Mouse (Mus musculus): Measurements from ENCODE around the gene Mllt10. TPM values are rescaled to one million over a fixed set of nuclear protein-coding genes. Genes with fewer than 3 reads are reported as not detected.

Gene Mllt10
- polyA plus RNA-seq, 2 experiments = 14.4 to 16.4 TPM

DNA sequence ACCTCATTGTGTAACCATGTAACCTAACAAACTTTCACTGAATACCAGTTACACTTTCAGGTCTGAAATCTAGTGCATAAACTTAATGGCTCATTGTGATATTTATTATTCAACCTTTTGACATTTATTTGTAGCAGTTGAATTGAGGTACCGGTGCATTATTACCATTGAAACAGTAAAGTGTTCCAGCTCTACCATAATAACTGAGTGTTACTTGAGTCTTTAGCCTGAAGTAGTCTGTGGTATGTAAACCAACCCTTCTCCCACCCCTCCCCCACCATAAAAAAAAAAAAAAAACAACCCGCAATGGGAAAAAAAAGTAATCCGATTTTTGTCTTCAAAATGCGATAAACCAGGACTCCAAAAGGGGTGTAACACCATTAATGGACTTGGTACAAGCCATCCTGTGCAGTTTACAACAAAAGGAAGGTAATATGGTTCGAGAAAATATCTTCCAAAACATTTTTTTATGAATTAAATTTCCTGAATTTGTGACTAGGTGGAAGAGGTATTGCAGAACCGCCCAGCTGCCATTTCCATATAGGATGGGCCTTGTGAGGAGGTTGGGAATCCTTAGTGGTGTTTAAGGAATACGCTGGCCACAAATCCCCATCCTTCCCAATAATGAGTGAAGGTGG, 9.8 kb upstream of the Mllt10 start:
- Histone ChIP-seq H3K4me1 (replicated peaks; ENCODE audit: control insufficient read depth in 2 of 2, insufficient read depth in 2 of 2, low read length in 1 of 2) (peaks cover 0 to 11% of the 10 kb centered on the region in 2 experiments; a peak in 3 of 4 replicates), H3K27ac (no peak overlapping the region), H3K4me3 (ENCODE audit: insufficient read depth in 1 of 2, low read depth in 2 of 2, low read length in 2 of 2) (no peak overlapping the region; a peak in 1 of 4 replicates), H3K4me2 (ENCODE audit: low read depth) (peak overlapping the region; percentile 70), H3K9me3 (ENCODE audit: control insufficient read depth, low read length) (no peaks in the 10 kb centered on the region), H3K9ac (replicated peaks) (no peak overlapping the region), H3K36me3 (replicated peaks; ENCODE audit: control insufficient read depth, insufficient read depth, low read depth) (no peaks in the 10 kb centered on the region), H3K27me3 (ENCODE audit: control insufficient read depth, insufficient read depth, low read length) (peaks cover 70% of the 10 kb centered on the region)
- DNase-seq (ENCODE audit: low read depth in 3 of 3, low spot score in 3 of 3) = no peak
- TF ChIP-seq CTCF (IDR thresholded peaks at IDR 0.05; ENCODE audit: low read depth) (no peak), EP300 (IDR thresholded peaks at IDR 0.05; ENCODE audit: low read depth) (no peak)
- 37% methylated on average over 7 of the region's 7 CpGs for WGBS (ENCODE audit: insufficient replicate concordance)
- no peak for ATAC-seq (ENCODE audit: insufficient read depth)

- WGBS (ENCODE audit: insufficient replicate concordance) = 44% methylated on average over 6 of the region's 6 CpGs
- Histone ChIP-seq H3K9me3 (ENCODE audit: control insufficient read depth, low read length) (no peaks in the 10 kb centered on the region), H3K27ac (no peak overlapping the region), H3K4me3 (ENCODE audit: insufficient read depth in 1 of 2, low read depth in 2 of 2, low read length in 2 of 2) (peak overlapping the region in 1 of 2 experiments; percentile 67; a peak in 2 of 4 replicates), H3K9ac (replicated peaks) (no peak overlapping the region), H3K27me3 (ENCODE audit: control insufficient read depth, insufficient read depth, low read length) (peaks cover 71% of the 10 kb centered on the region), H3K4me1 (replicated peaks; ENCODE audit: control insufficient read depth in 2 of 2, insufficient read depth in 2 of 2, low read length in 1 of 2) (peaks cover 0 to 11% of the 10 kb centered on the region in 2 experiments; a peak in 3 of 4 replicates), H3K36me3 (replicated peaks; ENCODE audit: control insufficient read depth, insufficient read depth, low read depth) (no peaks in the 10 kb centered on the region), H3K4me2 (ENCODE audit: low read depth) (peak overlapping the region; percentile 70)
- no peak for ATAC-seq (ENCODE audit: insufficient read depth)
- DNase-seq (ENCODE audit: low read depth in 3 of 3, low spot score in 3 of 3) = no peak
- TF ChIP-seq EP300 (IDR thresholded peaks at IDR 0.05; ENCODE audit: low read depth) (no peak), CTCF (IDR thresholded peaks at IDR 0.05; ENCODE audit: low read depth) (no peak)
Observed at GRCm38 (mm10) chr2:18045781-18046181, 9.3 kb upstream of the Mllt10 start.

DNA sequence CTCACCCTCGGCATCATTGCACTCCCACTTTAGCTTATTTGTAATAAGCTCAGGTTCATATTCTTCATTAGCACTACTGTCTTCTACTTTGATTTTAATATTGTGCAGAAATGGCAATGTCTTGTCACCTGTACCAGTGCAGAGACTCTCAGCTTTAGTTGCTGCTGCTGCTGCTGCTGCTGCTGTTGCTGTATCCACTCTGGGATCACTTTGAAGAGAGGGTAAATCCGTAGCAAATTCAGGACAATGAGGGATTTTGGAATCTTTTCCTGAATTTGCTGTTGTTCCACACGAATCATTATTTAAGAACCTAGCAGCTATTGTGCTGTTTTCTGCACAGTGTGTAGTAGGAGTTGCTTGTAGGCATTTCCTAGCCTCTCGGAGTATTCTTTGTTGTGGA, 8.9 kb upstream of the Mllt10 start:
- ATAC-seq (ENCODE audit: insufficient read depth) (no peak), DNase-seq (ENCODE audit: low read depth in 3 of 3, low spot score in 3 of 3) (no peak)
- Histone ChIP-seq H3K9ac (replicated peaks) (no peak overlapping the region), H3K27me3 (ENCODE audit: control insufficient read depth, insufficient read depth, low read length) (peaks cover 71% of the 10 kb centered on the region), H3K4me3 (ENCODE audit: insufficient read depth in 1 of 2, low read depth in 2 of 2, low read length in 2 of 2) (peak overlapping the region in 1 of 2 experiments; percentile 67; a peak in 2 of 4 replicates), H3K4me1 (replicated peaks; ENCODE audit: control insufficient read depth in 2 of 2, insufficient read depth in 2 of 2, low read length in 1 of 2) (peaks cover 0 to 11% of the 10 kb centered on the region in 2 experiments; a peak in 3 of 4 replicates), H3K9me3 (ENCODE audit: control insufficient read depth, low read length) (no peaks in the 10 kb centered on the region), H3K27ac (no peak overlapping the region), H3K4me2 (ENCODE audit: low read depth) (peak overlapping the region; percentile 70), H3K36me3 (replicated peaks; ENCODE audit: control insufficient read depth, insufficient read depth, low read depth) (no peaks in the 10 kb centered on the region)
- TF ChIP-seq EP300 (IDR thresholded peaks at IDR 0.05; ENCODE audit: low read depth) (no peak), CTCF (IDR thresholded peaks at IDR 0.05; ENCODE audit: low read depth) (no peak)
- 15% methylated on average over 4 of the region's 4 CpGs for WGBS (ENCODE audit: insufficient replicate concordance)

DNA sequence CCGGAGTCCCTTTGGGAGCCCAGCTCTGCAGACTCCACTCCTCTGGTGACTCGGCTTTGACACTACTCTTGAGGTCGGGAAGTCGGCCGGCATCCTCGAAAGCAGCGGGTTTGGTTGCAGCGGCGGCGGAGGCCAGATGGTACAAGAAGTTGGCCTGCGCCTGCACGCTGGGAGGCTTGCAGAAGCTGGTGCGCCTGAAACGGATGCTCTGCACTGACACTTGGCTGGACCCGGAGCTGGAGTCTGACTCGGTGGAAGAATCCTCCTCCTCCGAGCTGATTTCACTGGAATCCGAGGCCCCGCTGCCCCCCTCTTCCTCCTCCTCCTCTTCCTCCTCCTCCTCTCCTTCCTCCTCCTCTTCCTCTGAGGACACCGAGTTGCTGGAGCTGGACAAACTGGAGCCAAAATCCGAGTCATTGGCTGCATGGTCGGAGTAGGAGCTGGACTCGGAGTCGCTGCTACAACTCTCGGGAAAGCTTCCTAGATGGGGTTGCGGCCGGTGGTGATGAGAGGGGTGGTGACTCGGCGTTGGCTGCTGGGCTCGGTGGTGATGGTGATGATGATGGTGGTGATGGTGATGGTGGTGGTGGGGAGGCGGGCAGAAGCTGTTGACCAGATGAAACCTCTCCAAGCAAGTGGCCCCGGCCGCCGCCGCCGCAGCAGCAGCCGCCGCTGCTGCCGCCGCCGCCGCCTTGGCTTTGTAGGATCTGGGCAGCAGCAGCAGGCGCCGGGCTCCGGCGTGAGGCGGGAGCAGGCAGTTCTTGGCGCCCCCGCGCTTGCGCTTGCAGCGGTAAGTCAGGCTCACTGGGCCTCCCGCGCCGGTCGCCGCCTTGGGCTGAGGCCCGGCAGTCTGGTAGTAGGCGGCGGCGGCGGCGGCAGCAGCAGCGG, 8.0 kb upstream of the Mllt10 start:
- peak; percentile 73 for ATAC-seq (ENCODE audit: insufficient read depth)
- peak overlapping the region; percentile 62 for H3K9ac ChIP-seq (replicated peaks)
- peaks cover 0 to 8% of the 10 kb centered on the region in 2 experiments; a peak in 3 of 4 replicates for H3K4me1 ChIP-seq (replicated peaks; ENCODE audit: control insufficient read depth in 2 of 2, insufficient read depth in 2 of 2, low read length in 1 of 2)
- H3K9me3 ChIP-seq (ENCODE audit: control insufficient read depth, low read length) = no peaks in the 10 kb centered on the region
- no peaks in the 10 kb centered on the region for H3K36me3 ChIP-seq (replicated peaks; ENCODE audit: control insufficient read depth, insufficient read depth, low read depth)
- peak overlapping the region; percentile 70 for H3K4me2 ChIP-seq (ENCODE audit: low read depth)
- peak overlapping the region; percentile 67 to 92 for H3K4me3 ChIP-seq (ENCODE audit: insufficient read depth in 1 of 2, low read depth in 2 of 2, low read length in 2 of 2)
- peaks cover 77% of the 10 kb centered on the region for H3K27me3 ChIP-seq (ENCODE audit: control insufficient read depth, insufficient read depth, low read length)
- H3K27ac ChIP-seq = no peak overlapping the region
- TF ChIP-seq CTCF (IDR thresholded peaks at IDR 0.05; ENCODE audit: low read depth) (no peak), EP300 (IDR thresholded peaks at IDR 0.05; ENCODE audit: low read depth) (no peak)
- under 1% methylated on average over 64 of the region's 64 CpGs for WGBS (ENCODE audit: insufficient replicate concordance)
- DNase-seq (ENCODE audit: low read depth in 3 of 3, low spot score in 3 of 3) = no peak

Data from liver, embryonic 14.5 days (tissue).